Mouse (Mus musculus): ENCODE data around the gene Krt35.

DNA sequence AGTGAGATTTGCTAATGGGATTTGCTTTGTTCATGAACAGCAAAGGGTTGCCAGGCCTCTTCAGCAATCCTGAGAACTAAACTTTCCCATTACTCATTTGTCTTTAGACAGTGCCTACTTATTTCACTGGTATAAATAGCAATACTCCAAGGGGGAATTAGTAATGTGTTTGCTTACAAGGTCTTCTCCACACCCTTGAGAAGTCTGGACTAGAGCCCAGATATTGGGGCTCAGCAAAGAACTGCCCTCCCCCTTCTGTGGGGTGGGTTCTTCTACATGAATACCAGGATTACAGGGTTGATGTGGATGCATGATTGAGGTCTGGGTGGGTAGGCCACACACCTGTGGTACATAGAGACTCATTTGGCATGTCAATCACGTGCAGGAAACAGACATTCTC, 22.2 kb downstream of the Krt35 start:
- no peak for TF ChIP-seq MAZ (IDR thresholded peaks at IDR 0.05; ENCODE audit: low read depth, low read length)
- no peak for TF ChIP-seq TAL1 (IDR thresholded peaks at IDR 0.05; ENCODE audit: low read length)
- TF ChIP-seq MAFK (IDR thresholded peaks at IDR 0.05; ENCODE audit: borderline replicate concordance, low read depth, low read length), result no peak
- TF ChIP-seq KAT2A (conservative IDR thresholded peaks at IDR 0.05; ENCODE audit: low read depth, low read length), result no peak
- TF ChIP-seq CHD2 (IDR thresholded peaks at IDR 0.05; ENCODE audit: low read length), result no peak
- TF ChIP-seq GABPA (IDR thresholded peaks at IDR 0.05; ENCODE audit: low read depth, low read length), result no peak
- TF ChIP-seq NELFE (IDR thresholded peaks at IDR 0.05; ENCODE audit: low read depth, low read length), result no peak
